Mouse (Mus musculus): ENCODE results near the gene Btbd3. TPM values are rescaled to one million over a fixed set of nuclear protein-coding genes. Genes with fewer than 3 reads are reported as not detected.

Btbd3 gene
- total RNA-seq, 2 experiments from 2014 or later: 209 to 210 TPM

DNA sequence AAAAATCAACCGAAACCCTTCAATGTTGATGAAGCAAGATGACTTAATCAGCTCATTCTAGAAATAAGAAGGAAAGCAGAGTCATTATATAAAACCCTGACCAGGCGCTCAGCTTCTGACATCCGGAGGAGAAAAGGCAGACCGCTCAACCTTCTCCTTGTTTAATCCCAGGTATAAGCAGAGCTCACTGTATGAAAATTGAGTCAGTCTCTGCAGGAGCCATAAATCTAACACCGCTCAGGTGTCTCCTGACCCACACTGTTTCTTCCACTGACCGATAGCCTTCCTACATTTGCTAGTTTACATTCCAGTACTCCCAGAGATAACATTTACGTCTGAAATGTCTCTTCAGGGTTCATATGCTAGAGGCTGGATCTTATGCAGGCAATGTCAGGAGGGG lies 190.6 kb downstream of the Btbd3 start:
- no peak for DNase-seq (ENCODE audit: low spot score in 2 of 2)
- TF ChIP-seq CTCF (conservative IDR thresholded peaks at IDR 0.05): no peak
- Histone ChIP-seq H3K27ac (no peak overlapping the region), H3K4me3 (no peak overlapping the region)

DNA sequence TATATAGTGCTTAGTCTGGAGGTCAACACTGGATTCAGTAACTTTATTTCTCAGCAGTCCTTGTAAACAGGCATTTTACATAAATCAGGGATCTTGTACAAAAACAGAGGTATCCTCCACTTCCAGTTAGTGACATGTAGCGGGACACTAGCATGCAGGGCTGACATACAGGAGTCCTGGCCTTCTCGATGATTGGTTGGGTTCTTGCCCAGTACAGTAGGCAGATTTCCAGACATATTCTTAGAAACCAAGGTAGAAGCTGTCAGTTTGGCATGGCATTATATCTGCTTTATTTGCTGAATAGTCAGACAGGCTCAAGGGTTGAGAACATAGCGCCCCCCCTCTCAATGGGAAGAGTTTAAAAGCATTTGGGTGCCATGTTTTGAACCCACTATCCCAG lies 191.3 kb downstream of the Btbd3 start:
- Histone ChIP-seq H3K27ac (no peak overlapping the region), H3K4me3 (no peak overlapping the region)
- TF ChIP-seq CTCF (conservative IDR thresholded peaks at IDR 0.05): no peak
- DNase-seq (ENCODE audit: low spot score in 2 of 2): no peak

GRCm38 (mm10) chr2:138468046-138468572 lies 211.7 kb downstream of the Btbd3 start:
- no peak overlapping the region for H3K27ac ChIP-seq
- no peak overlapping the region for H3K4me3 ChIP-seq
- DNase-seq (ENCODE audit: low spot score in 2 of 2): no peak
- TF ChIP-seq CTCF (conservative IDR thresholded peaks at IDR 0.05): no peak

DNA sequence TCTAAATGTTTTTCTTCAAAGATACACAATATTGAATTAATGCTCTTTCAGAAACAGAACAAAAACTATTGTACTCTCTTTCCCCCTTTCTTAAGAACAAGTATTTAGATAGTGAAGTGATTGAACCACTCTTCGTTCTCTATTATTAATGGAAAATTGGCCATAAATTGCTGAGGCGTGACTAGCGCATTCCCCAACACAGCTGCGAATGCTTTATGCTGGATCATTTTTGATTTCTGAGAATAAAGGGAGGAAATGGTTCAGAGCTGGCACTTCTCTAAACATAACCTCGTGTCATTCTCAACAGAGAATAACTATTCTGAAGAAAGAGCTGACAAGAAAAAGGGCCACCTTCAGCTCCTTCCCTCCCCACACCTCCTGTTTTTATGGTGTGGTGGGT lies 217.0 kb downstream of the Btbd3 start:
- no peak for DNase-seq (ENCODE audit: low spot score in 2 of 2)
- Histone ChIP-seq H3K27ac (no peak overlapping the region), H3K4me3 (no peak overlapping the region)
- no peak for TF ChIP-seq CTCF (conservative IDR thresholded peaks at IDR 0.05)

DNA sequence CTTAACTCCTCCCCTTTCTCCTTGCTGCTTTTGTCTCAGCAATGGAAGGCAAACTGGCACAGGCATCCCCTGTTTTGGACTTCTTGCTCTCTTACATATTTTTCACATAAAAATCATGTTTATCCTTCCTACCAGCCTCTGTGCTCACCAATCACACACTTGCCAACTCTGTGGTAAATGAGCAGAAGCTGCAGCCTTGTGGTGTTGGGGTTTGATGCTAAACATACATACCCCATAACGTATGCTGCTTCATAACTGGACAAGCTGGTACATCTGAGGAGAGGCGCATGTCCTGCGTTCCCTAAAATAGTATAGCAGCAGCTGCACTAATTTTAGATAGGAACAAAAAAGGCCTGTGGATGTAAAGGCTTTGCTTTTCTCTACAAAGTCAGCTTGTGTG lies 220.1 kb downstream of the Btbd3 start:
- Histone ChIP-seq H3K27ac (no peak overlapping the region), H3K4me3 (no peak overlapping the region)
- peak; percentile 15 to 37 for DNase-seq (ENCODE audit: low spot score in 2 of 2)
- TF ChIP-seq CTCF (conservative IDR thresholded peaks at IDR 0.05): no peak

- TF ChIP-seq CTCF (conservative IDR thresholded peaks at IDR 0.05): no peak
- no peak overlapping the region for H3K27ac ChIP-seq
- no peak overlapping the region for H3K4me3 ChIP-seq
- no peak for DNase-seq (ENCODE audit: low spot score in 2 of 2)
These were observed 220.9 kb downstream of the Btbd3 start for GRCm38 (mm10) chr2:138477278-138477677.

DNA sequence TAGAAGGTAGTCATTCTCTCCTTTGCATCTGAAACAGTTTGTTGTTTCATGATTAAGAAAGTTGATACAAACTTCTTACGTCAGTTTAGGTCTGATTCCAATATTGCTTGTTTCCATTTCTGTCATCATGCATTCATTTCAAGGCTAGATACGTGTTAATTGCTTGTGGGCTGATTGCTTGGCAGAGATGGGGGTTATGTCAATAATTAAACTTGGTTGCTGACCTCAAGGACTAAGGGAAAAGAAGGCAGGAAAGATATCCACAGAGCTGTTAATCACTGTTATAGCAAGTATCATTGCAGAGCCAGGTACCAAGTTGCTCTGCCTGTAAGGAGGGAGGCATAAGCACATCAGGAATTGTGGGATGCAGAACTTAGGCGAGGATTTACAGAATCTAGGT lies 226.2 kb downstream of the Btbd3 start:
- no peak for DNase-seq (ENCODE audit: low spot score in 2 of 2)
- no peak for TF ChIP-seq CTCF (conservative IDR thresholded peaks at IDR 0.05)
- no peak overlapping the region for H3K4me3 ChIP-seq

GRCm38 (mm10) chr2:138484871-138485270 lies 228.5 kb downstream of the Btbd3 start:
- no peak for DNase-seq (ENCODE audit: low spot score in 2 of 2)
- no peak overlapping the region for H3K27ac ChIP-seq
- TF ChIP-seq CTCF (conservative IDR thresholded peaks at IDR 0.05): no peak
- H3K4me3 ChIP-seq: no peak overlapping the region

More for the DNA sequence above, 226.2 kb downstream of the Btbd3 start:
- no peak overlapping the region for H3K27ac ChIP-seq

DNA sequence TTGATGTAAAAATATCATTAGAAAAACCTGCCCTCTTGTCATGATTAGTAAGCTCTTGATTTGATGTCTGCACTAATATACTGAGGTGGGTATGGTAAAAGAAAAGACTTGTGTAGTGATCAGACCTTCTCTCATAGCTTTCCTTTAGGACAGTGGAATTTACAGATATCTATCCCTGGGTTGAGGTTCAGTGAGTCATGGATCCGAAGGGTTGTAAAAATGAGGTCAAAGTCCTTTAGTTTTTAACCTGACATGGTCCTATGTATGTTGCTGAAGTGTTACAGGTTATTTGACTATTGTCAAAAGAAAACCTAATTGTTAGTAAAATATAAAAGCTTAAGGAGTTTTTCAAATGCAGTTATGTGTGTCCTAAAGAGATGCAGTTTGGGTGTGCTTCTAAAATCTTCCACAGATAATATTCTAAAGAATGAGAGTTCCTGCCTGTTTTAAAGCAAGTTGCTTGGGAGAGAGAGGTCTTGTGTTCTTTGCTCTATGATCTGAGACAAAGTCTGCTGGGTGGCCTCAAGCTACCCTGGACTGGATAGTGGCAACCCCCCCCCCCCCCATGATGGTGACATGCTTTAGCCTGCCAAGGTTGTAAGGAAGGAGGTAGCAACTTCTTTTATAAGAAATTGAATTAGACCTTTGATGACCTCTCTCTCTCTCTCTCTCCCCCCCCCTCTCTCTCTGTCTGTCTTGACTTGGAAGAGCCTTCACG lies 234.5 kb downstream of the Btbd3 start:
- no peak for TF ChIP-seq CTCF (conservative IDR thresholded peaks at IDR 0.05)
- no peak for DNase-seq (ENCODE audit: low spot score in 2 of 2)
- Histone ChIP-seq H3K4me3 (no peak overlapping the region), H3K27ac (no peak overlapping the region)

DNA sequence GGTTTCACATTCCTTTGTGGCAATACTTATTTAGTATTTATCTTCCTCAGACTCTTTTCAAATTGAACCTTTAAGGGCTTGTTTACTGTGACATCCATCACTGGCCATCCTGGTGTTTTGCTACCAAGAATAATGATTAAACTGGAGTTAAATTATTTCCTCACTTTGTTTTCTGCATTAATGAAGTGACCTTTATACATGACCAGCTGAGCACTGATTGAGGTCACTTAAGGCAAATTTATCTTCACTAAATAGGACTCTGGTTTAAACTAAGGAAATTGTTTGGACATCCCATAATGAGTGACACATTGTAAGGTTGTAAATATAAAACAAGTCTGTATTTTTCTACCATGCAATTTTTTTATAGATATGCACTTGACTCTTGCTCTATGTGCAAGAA lies 235.8 kb downstream of the Btbd3 start:
- no peak for DNase-seq (ENCODE audit: low spot score in 2 of 2)
- no peak for TF ChIP-seq CTCF (conservative IDR thresholded peaks at IDR 0.05)
- Histone ChIP-seq H3K27ac (no peak overlapping the region), H3K4me3 (no peak overlapping the region)

- DNase-seq (ENCODE audit: low spot score in 2 of 2): no peak
- Histone ChIP-seq H3K27ac (no peak overlapping the region), H3K4me3 (no peak overlapping the region)
- no peak for TF ChIP-seq CTCF (conservative IDR thresholded peaks at IDR 0.05)
These were observed 247.6 kb downstream of the Btbd3 start for GRCm38 (mm10) chr2:138503866-138504380.

GRCm38 (mm10) chr2:138515531-138515930 lies 259.2 kb downstream of the Btbd3 start:
- Histone ChIP-seq H3K27ac (no peak overlapping the region), H3K4me3 (no peak overlapping the region)
- no peak for TF ChIP-seq CTCF (conservative IDR thresholded peaks at IDR 0.05)
- no peak for DNase-seq (ENCODE audit: low spot score in 2 of 2)

DNA sequence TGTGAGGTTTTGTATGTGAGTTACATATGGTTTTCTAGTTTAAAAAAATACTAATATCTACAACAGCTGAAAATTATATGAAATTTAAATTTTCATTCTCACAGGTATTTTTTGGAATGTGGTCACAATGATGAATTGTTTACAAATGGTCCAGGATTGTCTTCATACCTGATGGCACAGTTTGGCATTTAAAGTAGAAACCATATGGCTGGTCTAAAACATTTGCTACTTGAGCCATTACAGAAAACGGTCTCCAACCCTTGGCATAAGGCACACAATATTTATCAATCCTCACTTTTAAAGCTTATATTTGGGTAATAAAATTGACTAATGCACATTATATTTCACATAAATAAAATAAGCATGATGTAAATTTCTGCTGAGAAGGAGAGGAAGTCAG lies 272.1 kb downstream of the Btbd3 start:
- H3K27ac ChIP-seq: no peak overlapping the region
- no peak for DNase-seq (ENCODE audit: low spot score in 2 of 2)
- no peak overlapping the region for H3K4me3 ChIP-seq
- TF ChIP-seq CTCF (conservative IDR thresholded peaks at IDR 0.05): no peak
